Comparison of ENCODE assay signal across 8 mouse cellular contexts in genomic region chr7:116093466-116093850, GRCm38 (mm10). TPM values are rescaled to one million over a fixed set of nuclear protein-coding genes. Genes with fewer than 3 reads are reported as not detected.
A peak's percentile ranks its signal among the peaks of the same experiment; 100 is the strongest.
DNase-seq lines count a peak whose midpoint lies in the region; ATAC-seq and TF ChIP-seq lines count a peak whose summit lies in the region.

No protein-coding gene starts in this region.

- ATAC-seq in heart, postnatal 0 days (ENCODE audit: insufficient read depth, low read depth): peak; percentile 66
- peak; percentile 91 for ATAC-seq in hindbrain, embryonic 15.5 days (ENCODE audit: low FRiP score, low read depth)
- ATAC-seq in midbrain, embryonic 14.5 days (ENCODE audit: low FRiP score, low TSS enrichment): peak; percentile 88

- peak overlapping the region; percentile 57 for H3K4me3 ChIP-seq in heart, postnatal 0 days (ENCODE audit: low read depth, low read length)
- H3K4me3 ChIP-seq in bone marrow macrophage, adult 2 months (ENCODE audit: insufficient read depth, low read length): peak overlapping the region; percentile 83
- peak overlapping the region; percentile 72 for H3K4me3 ChIP-seq in hindbrain, embryonic 15.5 days
- H3K4me3 ChIP-seq in midbrain, embryonic 14.5 days (replicated peaks; ENCODE audit: low read depth, low read length): peak overlapping the region; percentile 67

- H3K27me3 ChIP-seq in heart, postnatal 0 days (ENCODE audit: control insufficient read depth, insufficient read depth, low read length): no peaks in the 10 kb centered on the region
- H3K27me3 ChIP-seq in hindbrain, embryonic 15.5 days: no peaks in the 10 kb centered on the region
- no peaks in the 10 kb centered on the region for H3K27me3 ChIP-seq in midbrain, embryonic 14.5 days (ENCODE audit: control insufficient read depth, insufficient read depth, low read length)

- H3K36me3 ChIP-seq in heart, postnatal 0 days (replicated peaks; ENCODE audit: control insufficient read depth, insufficient read depth, low read length): no peaks in the 10 kb centered on the region
- no peaks in the 10 kb centered on the region for H3K36me3 ChIP-seq in hindbrain, embryonic 15.5 days
- no peaks in the 10 kb centered on the region for H3K36me3 ChIP-seq in midbrain, embryonic 14.5 days (ENCODE audit: control insufficient read depth, insufficient read depth, low read length)

- TF ChIP-seq POLR2A in bone marrow macrophage, adult 2 months (IDR thresholded peaks at IDR 0.05; ENCODE audit: borderline replicate concordance, low read depth, low read length): no peak

- H3K9ac ChIP-seq in heart, postnatal 0 days (replicated peaks; ENCODE audit: low read depth, low read length): peak overlapping the region; percentile 66
- peak overlapping the region; percentile 86 for H3K9ac ChIP-seq in hindbrain, embryonic 15.5 days
- peak overlapping the region; percentile 87 for H3K9ac ChIP-seq in midbrain, embryonic 14.5 days (replicated peaks; ENCODE audit: low read length)

- peak; percentile 76 for DNase-seq in heart, postnatal 0 days (ENCODE audit: low spot score)
- DNase-seq in heart, adult 18-20 months: no peak
- DNase-seq in midbrain, embryonic 14.5 days: no peak
- DNase-seq in layer of hippocampus, postnatal 36 days: no peak
- no peak for DNase-seq in layer of hippocampus, adult 9-11 months
- no peak for DNase-seq in right cerebral cortex, adult 2 months (ENCODE audit: low spot score in 2 of 2)

- H3K27ac ChIP-seq in heart, postnatal 0 days (ENCODE audit: low read depth): peak overlapping the region; percentile 87
- peak overlapping the region; percentile 72 for H3K27ac ChIP-seq in bone marrow macrophage, adult 2 months (ENCODE audit: insufficient read depth, low read depth, low read length)
- H3K27ac ChIP-seq in hindbrain, embryonic 15.5 days (replicated peaks): peak overlapping the region; percentile 97
- H3K27ac ChIP-seq in midbrain, embryonic 14.5 days (replicated peaks; ENCODE audit: low read depth, low read length): peak overlapping the region; percentile 98

- no peaks in the 10 kb centered on the region for H3K9me3 ChIP-seq in heart, postnatal 0 days (replicated peaks; ENCODE audit: control insufficient read depth, low read length)
- H3K9me3 ChIP-seq in hindbrain, embryonic 15.5 days: no peaks in the 10 kb centered on the region
- no peaks in the 10 kb centered on the region for H3K9me3 ChIP-seq in midbrain, embryonic 14.5 days (ENCODE audit: control insufficient read depth, low read length)

- peak overlapping the region; percentile 76 for H3K4me2 ChIP-seq in heart, postnatal 0 days (ENCODE audit: low read depth, low read length)
- peak overlapping the region; percentile 76 for H3K4me2 ChIP-seq in hindbrain, embryonic 15.5 days
- peak overlapping the region; percentile 63 for H3K4me2 ChIP-seq in midbrain, embryonic 14.5 days (ENCODE audit: low read length)

- WGBS in heart, postnatal 0 days: under 1% methylated on average over 19 of the region's 19 CpGs
- WGBS in hindbrain, embryonic 15.5 days: under 1% methylated on average over 19 of the region's 19 CpGs
- under 1% methylated on average over 19 of the region's 19 CpGs for WGBS in midbrain, embryonic 14.5 days

- H3K4me1 ChIP-seq in heart, postnatal 0 days (ENCODE audit: control insufficient read depth, insufficient read depth): peaks cover 15% of the 10 kb centered on the region; the same call in 1 of the 2 replicates
- peaks cover 12% of the 10 kb centered on the region for H3K4me1 ChIP-seq in bone marrow macrophage, adult 2 months (ENCODE audit: control insufficient read depth, insufficient read depth, low read length)
- H3K4me1 ChIP-seq in hindbrain, embryonic 15.5 days (replicated peaks): peaks cover 31% of the 10 kb centered on the region
- peaks cover 17% of the 10 kb centered on the region for H3K4me1 ChIP-seq in midbrain, embryonic 14.5 days (ENCODE audit: control insufficient read depth, insufficient read depth, low read length)

- no peak; the same call in 1 of the 2 replicates for TF ChIP-seq CTCF in heart, postnatal 0 days (IDR thresholded peaks at IDR 0.05; ENCODE audit: low read depth)
- no peak for TF ChIP-seq CTCF in bone marrow macrophage, adult 2 months (IDR thresholded peaks at IDR 0.05; ENCODE audit: low read depth, low read length)

- no peak for TF ChIP-seq EP300 in heart, postnatal 0 days (IDR thresholded peaks at IDR 0.05; ENCODE audit: low read depth)

RNA-seq across cellular contexts. Expression of gene Gm4353, which starts 9.0 kb away (rescaled TPM):
- total RNA-seq in heart, postnatal 0 days (2014; rRNA removed; ENCODE audit: low replicate concordance): 0.12 and 0.19 TPM in 2 replicates
- polyA plus RNA-seq in heart, postnatal 0 days (2015; fragmentation: Nextera tagmentation; extraction: Ambion mirVana): 0.16 and 0.25 TPM in 2 replicates
- 1 to 10 TPM; 1.7 to 2.0 TPM for total RNA-seq in heart, adult 18-20 months (2021)
- polyA plus RNA-seq in bone marrow macrophage, adult 2 months (2012; ENCODE audit: insufficient read depth, insufficient read length, missing spikeins): not detected in 2 replicates
- polyA plus RNA-seq in hindbrain, embryonic 15.5 days (2015; fragmentation: Nextera tagmentation; extraction: Ambion mirVana): 1.0 and 1.2 TPM in 2 replicates
- polyA plus RNA-seq in midbrain, embryonic 14.5 days (2014; fragmentation: Nextera tagmentation; extraction: Ambion mirVana): 0.45 and 1.3 TPM in 2 replicates
- total RNA-seq in layer of hippocampus, postnatal 36 days (2021): 1 to 10 TPM; 2.6 to 4.7 TPM

RNA-seq across cellular contexts. Expression of gene 1110004F10Rik, which starts 54.3 kb away (rescaled TPM):
- total RNA-seq in heart, postnatal 0 days (2014; rRNA removed; ENCODE audit: low replicate concordance): 66.5 and 87.7 TPM in 2 replicates
- polyA plus RNA-seq in heart, postnatal 0 days (2015; fragmentation: Nextera tagmentation; extraction: Ambion mirVana): 150 and 152 TPM in 2 replicates
- 10 to 100 TPM; 48.9 to 54.6 TPM for total RNA-seq in heart, adult 18-20 months (2021)
- 94.7 and 122 TPM in 2 replicates for polyA plus RNA-seq in bone marrow macrophage, adult 2 months (2012; ENCODE audit: insufficient read depth, insufficient read length, missing spikeins)
- polyA plus RNA-seq in hindbrain, embryonic 15.5 days (2015; fragmentation: Nextera tagmentation; extraction: Ambion mirVana): 291 and 297 TPM in 2 replicates
- polyA plus RNA-seq in midbrain, embryonic 14.5 days (2014; fragmentation: Nextera tagmentation; extraction: Ambion mirVana): 342 and 379 TPM in 2 replicates
- 100 to 1,000 TPM; 101 to 103 TPM for total RNA-seq in layer of hippocampus, postnatal 36 days (2021)

RNA-seq across cellular contexts. Expression of gene Sox6, which starts 54.9 kb away (rescaled TPM):
- total RNA-seq in heart, postnatal 0 days (2014; rRNA removed; ENCODE audit: low replicate concordance): 30.8 and 68.5 TPM in 2 replicates
- 23.4 and 25.4 TPM in 2 replicates for polyA plus RNA-seq in heart, postnatal 0 days (2015; fragmentation: Nextera tagmentation; extraction: Ambion mirVana)
- total RNA-seq in heart, adult 18-20 months (2021): 10 to 100 TPM; 20.8 to 24.7 TPM
- polyA plus RNA-seq in bone marrow macrophage, adult 2 months (2012; ENCODE audit: insufficient read depth, insufficient read length, missing spikeins): not detected in 2 replicates
- polyA plus RNA-seq in hindbrain, embryonic 15.5 days (2015; fragmentation: Nextera tagmentation; extraction: Ambion mirVana): 31.7 and 34.4 TPM in 2 replicates
- 45.7 and 52.1 TPM in 2 replicates for polyA plus RNA-seq in midbrain, embryonic 14.5 days (2014; fragmentation: Nextera tagmentation; extraction: Ambion mirVana)
- 10 to 100 TPM; 24.3 to 34.7 TPM for total RNA-seq in layer of hippocampus, postnatal 36 days (2021)

Comparison
In these comparisons a context has a peak if more than half of its experiments do, and no peak if none do; other contexts are left out.
1. RNA of gene Sox6, which starts 54.9 kb away (polyA plus RNA-seq): 45.7 to 52.1 TPM in midbrain, embryonic 14.5 days, 31.7 to 34.4 TPM in hindbrain, embryonic 15.5 days and 23.4 to 25.4 TPM in heart, postnatal 0 days; not detected in bone marrow macrophage, adult 2 months; every median in the first group is over 10 times any median in the second.
2. Peak in every context shown above with its lines, with median percentiles within 50 percentile points of each other: ATAC-seq, H3K27ac ChIP-seq, H3K4me2 ChIP-seq, H3K4me3 ChIP-seq and H3K9ac ChIP-seq.